Mouse (Mus musculus): ENCODE measurements around the gene Hmgb1. TPM values are rescaled to one million over a fixed set of nuclear protein-coding genes. Genes with fewer than 3 reads are reported as not detected.

Gene Hmgb1
- total RNA-seq, 2 experiments from 2014 or later: 84.3 to 87.9 TPM

GRCm38 (mm10) chr5:149190160-149190559 lies 5.9 kb upstream of the Hmgb1 start:
- no peak for DNase-seq

DNA sequence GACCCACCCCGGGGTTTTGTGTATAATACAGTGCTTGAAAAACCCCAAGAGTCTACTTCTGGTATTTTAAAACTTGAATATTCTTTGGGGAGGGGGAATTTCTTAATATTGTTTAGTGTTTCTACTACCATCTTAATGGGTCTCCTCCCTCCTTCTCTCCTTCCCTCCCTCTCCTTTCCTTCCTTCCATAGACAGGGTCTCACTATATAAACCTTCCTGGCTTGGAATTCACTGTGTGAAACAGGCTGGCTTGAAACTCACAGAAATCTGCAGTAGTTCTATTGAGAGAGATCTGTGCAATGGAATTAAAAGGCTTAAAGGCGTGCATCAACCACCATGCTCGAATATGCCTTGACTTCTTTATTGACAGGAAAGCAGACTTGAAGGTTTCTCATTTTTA lies 1.5 kb upstream of the Hmgb1 start:
- no peak for DNase-seq

- no peak for DNase-seq
Measured at GRCm38 (mm10) chr5:149184844-149185186, 526 bp upstream of the Hmgb1 start.

DNA sequence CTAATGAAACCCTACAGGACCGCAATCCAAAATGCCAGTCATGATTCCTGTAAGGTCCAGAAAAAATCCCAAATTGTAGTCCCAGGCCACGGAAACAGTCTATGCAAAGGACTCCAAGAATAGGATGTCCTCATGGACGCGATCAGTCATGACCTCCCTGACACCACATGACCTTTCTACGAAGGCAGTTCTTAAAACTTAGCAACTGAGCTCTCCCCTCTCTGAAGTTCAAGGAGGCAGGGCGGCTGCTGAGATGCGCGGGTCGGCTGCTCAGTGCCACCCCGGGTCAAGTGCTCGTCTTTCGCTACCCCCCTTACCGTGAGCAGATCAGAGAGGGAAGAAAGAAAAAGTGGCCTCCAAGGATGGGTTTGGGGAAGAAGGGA lies 577 bp downstream of the Hmgb1 start:
- DNase-seq: no peak

DNA sequence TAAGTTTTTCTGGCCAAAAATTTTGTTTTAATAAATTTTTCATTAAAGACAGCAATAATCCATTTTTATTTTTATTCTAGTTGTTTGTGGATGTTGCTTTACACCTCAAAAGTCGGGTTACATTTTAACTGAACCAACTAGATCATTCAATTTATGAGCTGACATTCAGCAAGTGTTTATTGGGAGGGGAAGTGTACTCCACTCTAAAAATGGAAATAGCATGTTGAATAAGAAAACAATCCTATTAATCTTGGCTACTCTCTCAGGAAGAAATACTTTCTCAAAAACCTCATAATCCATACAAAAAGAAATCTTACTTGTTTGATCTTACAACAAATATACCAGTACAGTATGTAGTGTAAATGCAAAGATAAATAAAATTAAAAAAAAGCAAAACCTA lies 1.2 kb downstream of the Hmgb1 start:
- DNase-seq: no peak

- no peak for DNase-seq
Measured at GRCm38 (mm10) chr5:149182186-149182870, 2.0 kb downstream of the Hmgb1 start.

- no peak for DNase-seq
Measured at GRCm38 (mm10) chr5:149179826-149180225, 4.5 kb downstream of the Hmgb1 start.

GRCm38 (mm10) chr5:149178095-149178494 lies 6.2 kb downstream of the Hmgb1 start:
- DNase-seq: no peak

DNA sequence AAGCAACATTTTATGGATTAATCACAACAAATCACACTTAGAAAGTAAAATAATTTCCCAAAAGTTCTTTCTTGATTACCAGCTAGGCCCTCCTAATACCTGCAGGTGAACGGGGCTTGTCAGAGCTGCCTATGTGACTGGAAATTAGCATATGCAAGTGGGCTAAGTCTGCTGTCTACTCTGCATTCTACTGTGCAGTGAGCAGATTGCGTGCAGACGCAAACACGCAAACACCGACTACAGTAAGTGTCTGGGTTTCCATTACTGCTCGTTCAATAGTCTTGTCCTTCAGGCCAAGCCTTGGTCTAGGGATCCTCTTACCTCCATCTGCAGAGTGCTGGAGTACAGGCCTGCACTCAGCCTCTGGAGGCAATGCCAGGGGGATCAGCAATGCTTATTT lies 8.6 kb downstream of the Hmgb1 start:
- DNase-seq: peak; percentile 19

GRCm38 (mm10) chr5:149174527-149174926 lies 9.8 kb downstream of the Hmgb1 start:
- DNase-seq: no peak

DNA sequence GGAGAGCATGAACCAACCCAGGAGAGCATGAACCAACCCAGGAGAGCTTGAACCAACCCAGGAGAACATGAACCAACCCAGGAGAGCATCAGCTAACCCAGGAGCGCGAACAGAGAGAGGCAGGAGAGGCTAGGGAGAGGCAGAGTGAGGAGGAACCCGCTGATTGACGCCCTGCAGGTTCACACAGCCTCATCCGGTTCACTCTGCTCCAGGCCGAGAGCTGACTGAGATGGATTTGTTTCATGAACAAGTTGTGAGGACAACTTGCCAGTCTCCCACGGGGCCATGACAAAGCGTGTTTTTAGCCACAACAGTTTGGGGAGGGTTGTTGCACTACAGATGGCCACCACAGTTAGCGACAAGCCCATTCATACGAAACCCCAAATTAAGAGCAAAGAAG lies 12.0 kb downstream of the Hmgb1 start:
- no peak for DNase-seq

- DNase-seq: no peak
Measured at GRCm38 (mm10) chr5:149170841-149171588, 13.3 kb downstream of the Hmgb1 start.

- no peak for DNase-seq
Measured at GRCm38 (mm10) chr5:149168816-149169215, 15.5 kb downstream of the Hmgb1 start.

GRCm38 (mm10) chr5:149168051-149168450 lies 16.2 kb downstream of the Hmgb1 start:
- DNase-seq: no peak

GRCm38 (mm10) chr5:149166011-149166410 lies 18.3 kb downstream of the Hmgb1 start:
- DNase-seq: no peak

GRCm38 (mm10) chr5:149164881-149165280 lies 19.4 kb downstream of the Hmgb1 start:
- no peak for DNase-seq

DNA sequence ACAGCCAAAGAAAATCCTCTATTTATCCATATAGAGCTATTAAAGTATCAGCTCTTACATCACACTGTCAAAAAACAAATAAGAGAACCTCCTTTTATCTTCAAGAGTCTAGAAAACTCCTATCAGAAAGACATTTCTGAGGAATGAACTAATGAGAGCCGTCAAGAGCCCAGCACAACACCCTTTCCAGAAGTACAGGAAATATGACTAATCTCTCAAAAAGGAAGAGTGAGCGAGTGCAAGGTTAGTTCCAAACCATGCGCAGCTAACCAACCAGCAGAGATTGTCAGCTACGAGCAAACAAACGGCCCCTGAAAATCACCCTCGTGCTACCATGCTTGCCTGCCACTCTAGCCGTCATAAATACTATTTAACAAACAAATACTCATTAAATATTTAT lies 21.4 kb downstream of the Hmgb1 start:
- DNase-seq: no peak

GRCm38 (mm10) chr5:149160469-149160868 lies 23.8 kb downstream of the Hmgb1 start:
- DNase-seq: no peak

DNA sequence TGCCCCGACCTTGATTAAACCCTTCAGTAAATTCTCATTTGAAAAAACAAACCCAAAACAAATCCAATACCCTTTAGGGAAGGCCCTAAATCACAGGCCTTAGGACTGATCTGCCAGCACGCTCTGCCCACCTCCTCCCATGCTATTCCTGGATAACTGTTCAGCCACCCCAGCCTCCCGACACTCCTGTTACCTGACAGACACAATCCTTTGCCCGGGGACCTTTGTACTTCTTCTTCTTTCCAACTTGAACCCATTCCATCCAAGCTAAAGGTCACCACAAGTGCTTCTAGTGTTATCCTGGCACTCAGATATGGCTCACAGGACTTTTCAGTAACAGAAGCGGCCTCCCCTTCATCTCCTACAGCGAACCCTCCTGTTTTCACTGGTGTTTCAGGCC lies 25.3 kb downstream of the Hmgb1 start:
- DNase-seq: peak; percentile 16

GRCm38 (mm10) chr5:149156886-149157563 lies 27.3 kb downstream of the Hmgb1 start:
- DNase-seq: no peak

- peak; percentile 59 for DNase-seq
Measured at GRCm38 (mm10) chr5:149152774-149153155, 31.5 kb downstream of the Hmgb1 start.

DNA sequence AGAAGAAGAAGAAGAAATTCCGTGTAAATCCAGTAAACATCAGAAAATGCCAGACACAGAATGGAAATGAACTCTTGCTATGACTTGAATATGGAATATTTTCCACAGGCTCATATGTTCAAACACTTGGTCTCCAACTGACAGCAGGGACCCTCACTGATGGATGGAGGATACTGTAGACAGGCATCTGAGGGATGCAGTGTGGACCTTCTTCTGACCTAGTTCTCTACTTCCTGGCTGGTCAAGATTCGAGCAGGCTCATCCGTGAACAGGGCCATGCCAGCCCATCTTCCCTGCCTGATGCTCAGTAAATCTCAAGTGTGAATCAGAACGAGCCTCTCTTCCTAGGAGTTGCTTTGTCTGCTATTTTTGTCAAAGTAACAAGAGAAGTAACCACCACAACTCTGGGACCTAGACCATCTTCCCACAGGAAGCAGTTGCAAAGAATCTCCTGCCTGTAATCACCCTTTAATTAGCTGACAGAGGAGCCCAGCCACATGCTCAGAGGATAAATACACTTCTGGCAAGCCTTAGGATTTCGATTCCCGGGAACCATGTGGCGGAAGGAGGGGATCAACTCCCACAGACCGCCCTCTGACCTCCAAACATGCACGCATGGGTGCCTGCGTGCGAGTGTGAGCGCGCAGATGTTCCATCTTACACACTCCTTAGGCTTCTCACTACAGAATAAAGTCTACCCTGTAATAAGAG lies 32.1 kb downstream of the Hmgb1 start:
- DNase-seq: peak; percentile 19

GRCm38 (mm10) chr5:149150882-149151281 lies 33.4 kb downstream of the Hmgb1 start:
- DNase-seq: no peak

Measured in gastrocnemius, postnatal 25 days (tissue).